Mouse (Mus musculus) kidney, adult 2 months (tissue): ENCODE measurements around the gene Sqstm1. TPM values are rescaled to one million over a fixed set of nuclear protein-coding genes. Genes with fewer than 3 reads are reported as not detected.
A peak's percentile ranks its signal among the peaks of the same experiment; 100 is the strongest.

ENCODE experiments used
- DNase-seq: peaks from one replicate; pipeline ENCODE4 v3.0.0; 2021
- H3K27ac ChIP-seq: fragments of 200-500 bp; 2 replicates; pipeline ENCODE4 v1.5.1; 2012; ENCODE audit warnings: low read depth, low read length, control low read depth, inconsistent platforms; ENCODE audit not compliant: insufficient read depth
- H3K27me3 ChIP-seq: fragments of 200-500 bp; replicated peaks from 2 replicates; pipeline ENCODE4 v1.6.1; 2012; ENCODE audit warnings: mild to moderate bottlenecking, moderate library complexity, low read length, inconsistent platforms; ENCODE audit not compliant: control insufficient read depth, insufficient read depth
- H3K36me3 ChIP-seq: fragments of 200-500 bp; 2 replicates; pipeline ENCODE4 v1.6.1; 2012; ENCODE audit warnings: mild to moderate bottlenecking, moderate library complexity, low read length, inconsistent platforms; ENCODE audit not compliant: control insufficient read depth, insufficient read depth
- H3K4me1 ChIP-seq: fragments of 200-500 bp; 2 replicates; pipeline ENCODE4 v1.6.1; 2011; ENCODE audit warnings: low read length; ENCODE audit not compliant: control insufficient read depth, insufficient read depth
- H3K4me3 ChIP-seq: fragments of 200-500 bp; 2 replicates; pipeline ENCODE4 v1.5.1; 2011; ENCODE audit warnings: mild to moderate bottlenecking, low read depth, low read length, control low read depth; ENCODE audit not compliant: insufficient read depth
- CTCF ChIP-seq: fragments of 200-500 bp; conservative IDR thresholded peaks from 2 replicates; pipeline ENCODE4 v1.5.1; 2011; ENCODE audit warnings: low read depth, mild to moderate bottlenecking, control low read depth, low read length, moderate library complexity, mixed read lengths; ENCODE audit not compliant: insufficient read depth, insufficient read length
- POLR2A ChIP-seq: fragments of 200-500 bp; IDR thresholded peaks from one replicate; pipeline ENCODE4 v1.6.1; 2011; ENCODE audit warnings: low read depth, low read length, control low read depth
- WGBS: fragments of 180-500 bp; shearing (Covaris S2); methylation state at CpG from one replicate; pipeline ENCODE4 v1.1.7; 2018; 5-methylcytosine and 5-hydroxymethylcytosine counted together
- polyA plus RNA-seq: library from polyadenylated mRNA; depleted of rRNA; stranded (reverse); fragments of >200 nt; gene quantifications from 2 replicates; pipeline ENCODE4 v1.2.3, GENCODE M21; 2012

Gene Sqstm1
- polyA plus RNA-seq, 1 experiment = 337 TPM

- peak overlapping the region; percentile 87 for H3K4me3 ChIP-seq
- DNase-seq = peak; percentile 96
- H3K36me3 ChIP-seq = peaks cover 17% of the 10 kb centered on the region
- peak overlapping the region; percentile 97 for H3K27ac ChIP-seq
- no peaks in the 10 kb centered on the region for H3K27me3 ChIP-seq
- under 1% methylated on average over 24 of the region's 24 CpGs for WGBS
- TF ChIP-seq CTCF (no peak), POLR2A (no peak)
- H3K4me1 ChIP-seq = peaks cover 51% of the 10 kb centered on the region
These were observed 524 bp downstream of the Sqstm1 start for GRCm38 (mm10) chr11:50210101-50210504.

- Histone ChIP-seq H3K27me3 (no peaks in the 10 kb centered on the region), H3K36me3 (peaks cover 19% of the 10 kb centered on the region), H3K27ac (no peak overlapping the region), H3K4me3 (no peak overlapping the region), H3K4me1 (peaks cover 45% of the 10 kb centered on the region)
- no peak for TF ChIP-seq POLR2A
- TF ChIP-seq CTCF = no peak
- 74% methylated on average over 5 of the region's 5 CpGs for WGBS
- DNase-seq = no peak
These were observed 2.6 kb downstream of the Sqstm1 start for GRCm38 (mm10) chr11:50208039-50208438.

- TF ChIP-seq POLR2A (no peak), CTCF (no peak)
- no peak overlapping the region for H3K4me3 ChIP-seq
- no peak for DNase-seq
- no peak overlapping the region for H3K27ac ChIP-seq
- no peaks in the 10 kb centered on the region for H3K27me3 ChIP-seq
- H3K36me3 ChIP-seq = peaks cover 24% of the 10 kb centered on the region
- WGBS = 93% methylated on average over 14 of the region's 14 CpGs
- H3K4me1 ChIP-seq = peaks cover 39% of the 10 kb centered on the region
These were observed 3.3 kb downstream of the Sqstm1 start for GRCm38 (mm10) chr11:50207344-50207743.

GRCm38 (mm10) chr11:50206037-50206436 lies 4.6 kb downstream of the Sqstm1 start:
- DNase-seq = no peak
- H3K36me3 ChIP-seq = peaks cover 32% of the 10 kb centered on the region
- no peak overlapping the region for H3K27ac ChIP-seq
- no peaks in the 10 kb centered on the region for H3K27me3 ChIP-seq
- no peak for TF ChIP-seq POLR2A
- TF ChIP-seq CTCF = no peak
- no peak overlapping the region for H3K4me3 ChIP-seq
- H3K4me1 ChIP-seq = peaks cover 28% of the 10 kb centered on the region
- 55% methylated on average over 2 of the region's 2 CpGs for WGBS

- WGBS = 53% methylated on average over 3 of the region's 3 CpGs
- no peak for TF ChIP-seq CTCF
- no peak for TF ChIP-seq POLR2A
- H3K4me1 ChIP-seq = peaks cover 27% of the 10 kb centered on the region
- H3K27ac ChIP-seq = no peak overlapping the region
- no peak overlapping the region for H3K4me3 ChIP-seq
- DNase-seq = peak; percentile 72
- peaks cover 38% of the 10 kb centered on the region for H3K36me3 ChIP-seq
- no peaks in the 10 kb centered on the region for H3K27me3 ChIP-seq
These were observed 5.2 kb downstream of the Sqstm1 start for GRCm38 (mm10) chr11:50205434-50205833.

GRCm38 (mm10) chr11:50203302-50203827 lies 7.3 kb downstream of the Sqstm1 start:
- Histone ChIP-seq H3K36me3 (peaks cover 45% of the 10 kb centered on the region), H3K27me3 (no peaks in the 10 kb centered on the region), H3K4me1 (peaks cover 24% of the 10 kb centered on the region), H3K4me3 (no peak overlapping the region), H3K27ac (no peak overlapping the region)
- TF ChIP-seq POLR2A (no peak), CTCF (no peak)
- no peak for DNase-seq
- 77% methylated on average over 9 of the region's 9 CpGs for WGBS

- peak; percentile 48 for DNase-seq
- Histone ChIP-seq H3K4me1 (peaks cover 11% of the 10 kb centered on the region), H3K27ac (no peak overlapping the region), H3K36me3 (peaks cover 38% of the 10 kb centered on the region), H3K4me3 (no peak overlapping the region), H3K27me3 (no peaks in the 10 kb centered on the region)
- WGBS = 73% methylated on average over 3 of the region's 3 CpGs
- no peak for TF ChIP-seq POLR2A
- no peak for TF ChIP-seq CTCF
These were observed 9.0 kb downstream of the Sqstm1 start for GRCm38 (mm10) chr11:50201590-50201989.

- Histone ChIP-seq H3K36me3 (peaks cover 30% of the 10 kb centered on the region), H3K4me1 (peaks cover 3% of the 10 kb centered on the region; the same call in 1 of the 2 replicates), H3K4me3 (no peak overlapping the region), H3K27me3 (no peaks in the 10 kb centered on the region), H3K27ac (no peak overlapping the region)
- WGBS = 70% methylated on average over 8 of the region's 8 CpGs
- no peak for DNase-seq
- TF ChIP-seq POLR2A (no peak), CTCF (no peak)
These were observed 10.0 kb downstream of the Sqstm1 start for GRCm38 (mm10) chr11:50200613-50201012.
